Mouse (Mus musculus) myocyte (in vitro differentiated cells): ENCODE measurements around the gene Pinlyp. TPM values are rescaled to one million over a fixed set of nuclear protein-coding genes. Genes with fewer than 3 reads are reported as not detected.

Experiments used
- H3K27me3 ChIP-seq: one replicate; pipeline ENCODE4 v1.6.1; 2011; ENCODE audit not compliant: control insufficient read depth, insufficient read depth, insufficient read length
- H3K36me3 ChIP-seq: one replicate; pipeline ENCODE4 v1.6.1; 2011; ENCODE audit not compliant: control insufficient read depth, insufficient read depth
- H3K4me2 ChIP-seq: one replicate; pipeline ENCODE4 v1.6.1; 2011; ENCODE audit warnings: low read depth, control low read depth
- H3K4me3 ChIP-seq: one replicate; pipeline ENCODE4 v1.5.1; 2011; ENCODE audit warnings: mild to moderate bottlenecking, control low read depth, moderate library complexity
- H3K79me2 ChIP-seq: one replicate; pipeline ENCODE4 v1.6.1; 2011; ENCODE audit not compliant: control insufficient read depth, insufficient read depth
- H3ac ChIP-seq: one replicate; pipeline ENCODE4 v1.6.1; 2011; ENCODE audit not compliant: control insufficient read depth, insufficient read length
- CEBPB ChIP-seq: IDR thresholded peaks from 2 replicates; pipeline ENCODE4 v1.6.1; 2011; ENCODE audit warnings: mild to moderate bottlenecking, moderate library complexity; ENCODE audit not compliant: poor library complexity, insufficient read depth, severe bottlenecking
- E2F4 ChIP-seq: IDR thresholded peaks from one replicate; pipeline ENCODE4 v1.6.1; 2011; ENCODE audit warnings: mild to moderate bottlenecking, control low read depth, moderate library complexity; ENCODE audit not compliant: insufficient read depth
- MAX ChIP-seq: IDR thresholded peaks from one replicate; pipeline ENCODE4 v1.6.1; 2011; ENCODE audit warnings: low read depth, mild to moderate bottlenecking, control low read depth
- MYOD1 ChIP-seq, 3 experiments: IDR thresholded peaks; one replicate each; pipeline ENCODE4 v1.6.1; 2011; ENCODE audit warnings: control low read depth in 2 of 3, low read depth in 2 of 3, mild to moderate bottlenecking in 2 of 3, moderate library complexity in 1 of 3; ENCODE audit not compliant: insufficient read length in 2 of 3, control insufficient read depth in 1 of 3
- MYOG ChIP-seq, 3 experiments: IDR thresholded peaks; one replicate each; pipeline ENCODE4 v1.6.1; 2011; ENCODE audit warnings: control low read depth in 2 of 3, low read depth in 2 of 3, mild to moderate bottlenecking in 2 of 3; ENCODE audit not compliant: insufficient read length in 2 of 3, control insufficient read depth in 1 of 3, insufficient read depth in 1 of 3
- POLR2A ChIP-seq: IDR thresholded peaks from one replicate; pipeline ENCODE4 v1.6.1; 2011; ENCODE audit warnings: low read depth, mild to moderate bottlenecking, control low read depth, moderate library complexity; ENCODE audit not compliant: insufficient read length
- POLR2AphosphoS2 ChIP-seq: IDR thresholded peaks from one replicate; pipeline ENCODE4 v1.6.1; 2011; ENCODE audit warnings: low read depth, control low read depth; ENCODE audit not compliant: insufficient read length
- REST ChIP-seq: IDR thresholded peaks from one replicate; pipeline ENCODE4 v1.6.1; 2011; ENCODE audit warnings: mild to moderate bottlenecking, control low read depth, moderate library complexity; ENCODE audit not compliant: insufficient read depth, insufficient read length
- SRF ChIP-seq: IDR thresholded peaks from one replicate; pipeline ENCODE4 v1.6.1; 2011; ENCODE audit warnings: low read depth; ENCODE audit not compliant: control insufficient read depth, insufficient read length
- TCF12 ChIP-seq: IDR thresholded peaks from one replicate; pipeline ENCODE4 v1.6.1; 2011; ENCODE audit warnings: mild to moderate bottlenecking, control low read depth; ENCODE audit not compliant: poor library complexity, insufficient read depth, severe bottlenecking
- TCF3 ChIP-seq: IDR thresholded peaks from one replicate; pipeline ENCODE4 v1.6.1; 2011; ENCODE audit warnings: low read depth, control low read depth; ENCODE audit not compliant: insufficient read length
- USF1 ChIP-seq: IDR thresholded peaks from one replicate; pipeline ENCODE4 v1.6.1; 2011; ENCODE audit warnings: low read depth, mild to moderate bottlenecking, control low read depth, moderate library complexity
- polyA plus RNA-seq: library from polyadenylated mRNA; unstranded; fragments of >200 nt; fragmentation: generic; extraction: Trizol; gene quantifications from one replicate; pipeline ENCODE4 v1.2.1, GENCODE M21; 2012; ENCODE audit warnings: missing spikeins

Pinlyp gene
- polyA plus RNA-seq, 1 experiment = 0.17 TPM

- H3K79me2 ChIP-seq = no peaks in the 10 kb centered on the region
- no peak overlapping the region for H3ac ChIP-seq
- TF ChIP-seq POLR2AphosphoS2 (no peak), POLR2A (no peak), USF1 (no peak), MYOD1 (IDR thresholded peaks at IDR 0.05; ENCODE audit: control insufficient read depth in 1 of 3, insufficient read length in 2 of 3, low read depth in 2 of 3) (no peak), MYOG (IDR thresholded peaks at IDR 0.05; ENCODE audit: control insufficient read depth in 1 of 3, insufficient read depth in 1 of 3, insufficient read length in 2 of 3, low read depth in 2 of 3) (no peak), SRF (no peak), TCF3 (no peak), E2F4 (no peak), TCF12 (no peak), MAX (no peak), CEBPB (no peak), REST (no peak)
- no peaks in the 10 kb centered on the region for H3K27me3 ChIP-seq
- no peak overlapping the region for H3K4me2 ChIP-seq
- H3K4me3 ChIP-seq = no peak overlapping the region
- H3K36me3 ChIP-seq = no peaks in the 10 kb centered on the region
These were observed 9.9 kb upstream of the Pinlyp start for GRCm38 (mm10) chr7:24555786-24556185.

- H3K27me3 ChIP-seq = no peaks in the 10 kb centered on the region
- no peak overlapping the region for H3ac ChIP-seq
- no peaks in the 10 kb centered on the region for H3K36me3 ChIP-seq
- no peak overlapping the region for H3K4me2 ChIP-seq
- no peak overlapping the region for H3K4me3 ChIP-seq
- H3K79me2 ChIP-seq = peaks cover 6% of the 10 kb centered on the region
- TF ChIP-seq MYOG (IDR thresholded peaks at IDR 0.05; ENCODE audit: control insufficient read depth in 1 of 3, insufficient read depth in 1 of 3, insufficient read length in 2 of 3, low read depth in 2 of 3) (no peak), E2F4 (no peak), REST (no peak), MYOD1 (IDR thresholded peaks at IDR 0.05; ENCODE audit: control insufficient read depth in 1 of 3, insufficient read length in 2 of 3, low read depth in 2 of 3) (no peak), USF1 (no peak), CEBPB (no peak), POLR2A (no peak), SRF (no peak), TCF12 (no peak), POLR2AphosphoS2 (no peak), TCF3 (no peak), MAX (no peak)
These were observed 6.3 kb upstream of the Pinlyp start for GRCm38 (mm10) chr7:24551985-24552759.

- Histone ChIP-seq H3K4me2 (peak overlapping the region; percentile 76), H3K36me3 (no peaks in the 10 kb centered on the region)
- no peak for TF ChIP-seq MAX
- TF ChIP-seq POLR2AphosphoS2 = no peak
- TF ChIP-seq USF1 = no peak
- TF ChIP-seq POLR2A = no peak
- no peak for TF ChIP-seq REST
- TF ChIP-seq CEBPB = no peak
These were observed 1.7 kb upstream of the Pinlyp start for GRCm38 (mm10) chr7:24547534-24548036.

GRCm38 (mm10) chr7:24546634-24547389 lies 894 bp upstream of the Pinlyp start:
- TF ChIP-seq USF1 = no peak
- no peak for TF ChIP-seq REST
- TF ChIP-seq CEBPB = no peak
- TF ChIP-seq SRF = peak; percentile 34
- peak; percentile 25 for TF ChIP-seq TCF12
- no peak for TF ChIP-seq TCF3
- TF ChIP-seq POLR2A = peak; percentile 47
- TF ChIP-seq MYOG (IDR thresholded peaks at IDR 0.05; ENCODE audit: control insufficient read depth in 1 of 3, insufficient read depth in 1 of 3, insufficient read length in 2 of 3, low read depth in 2 of 3) = peak; percentile 49 to 82 (median 68)
- no peak for TF ChIP-seq POLR2AphosphoS2
- no peak for TF ChIP-seq MAX
- peak; percentile 78 for TF ChIP-seq E2F4
- peak; percentile 51 to 89 (median 87) for TF ChIP-seq MYOD1 (IDR thresholded peaks at IDR 0.05; ENCODE audit: control insufficient read depth in 1 of 3, insufficient read length in 2 of 3, low read depth in 2 of 3)
- Histone ChIP-seq H3ac (peak overlapping the region; percentile 11), H3K79me2 (peaks cover 7% of the 10 kb centered on the region), H3K27me3 (no peaks in the 10 kb centered on the region), H3K36me3 (no peaks in the 10 kb centered on the region), H3K4me2 (peak overlapping the region; percentile 84), H3K4me3 (peak overlapping the region; percentile 51)

More at GRCm38 (mm10) chr7:24547534-24548036, 1.7 kb upstream of the Pinlyp start:
- Histone ChIP-seq H3K27me3 (no peaks in the 10 kb centered on the region), H3K79me2 (peaks cover 7% of the 10 kb centered on the region), H3K4me3 (peak overlapping the region; percentile 51), H3ac (peak overlapping the region; percentile 11)
